Mouse (Mus musculus): Measurements from ENCODE around the gene 4930402F06Rik. TPM values are rescaled to one million over a fixed set of nuclear protein-coding genes. Genes with fewer than 3 reads are reported as not detected.

The 4930402F06Rik gene
- total RNA-seq, 1 experiment from 2014 or later, result not detected

DNA sequence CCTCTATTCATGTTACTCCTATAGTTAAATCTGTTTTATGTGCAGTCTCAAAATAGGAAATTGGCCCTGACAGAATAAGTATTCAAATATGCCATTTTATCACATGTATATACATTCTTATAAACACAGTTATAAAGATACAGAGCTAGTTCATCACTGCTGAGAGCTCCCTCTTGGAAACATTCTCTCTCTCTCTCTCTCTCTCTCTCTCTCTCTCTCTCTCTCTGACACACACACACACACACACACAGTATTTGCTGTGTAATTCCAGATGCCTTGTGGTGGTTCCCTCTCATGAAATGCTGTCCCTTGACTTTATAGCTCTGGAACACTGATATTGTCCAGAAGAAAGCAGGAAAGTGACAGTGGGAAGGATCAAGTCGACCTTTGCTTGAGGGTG, 58.9 kb downstream of the 4930402F06Rik start:
- DNase-seq, result no peak

- no peak for DNase-seq
These were observed 59.6 kb downstream of the 4930402F06Rik start for GRCm38 (mm10) chr2:35337419-35337818.

GRCm38 (mm10) chr2:35336388-35337280, 60.3 kb downstream of the 4930402F06Rik start, which contains the start of gene Stom:
TSS of gene Stom (minus strand) at chr2:35336976.
- DNase-seq, result peak; percentile 100

GRCm38 (mm10) chr2:35335620-35336019, 61.4 kb downstream of the 4930402F06Rik start:
- DNase-seq, result no peak

DNA sequence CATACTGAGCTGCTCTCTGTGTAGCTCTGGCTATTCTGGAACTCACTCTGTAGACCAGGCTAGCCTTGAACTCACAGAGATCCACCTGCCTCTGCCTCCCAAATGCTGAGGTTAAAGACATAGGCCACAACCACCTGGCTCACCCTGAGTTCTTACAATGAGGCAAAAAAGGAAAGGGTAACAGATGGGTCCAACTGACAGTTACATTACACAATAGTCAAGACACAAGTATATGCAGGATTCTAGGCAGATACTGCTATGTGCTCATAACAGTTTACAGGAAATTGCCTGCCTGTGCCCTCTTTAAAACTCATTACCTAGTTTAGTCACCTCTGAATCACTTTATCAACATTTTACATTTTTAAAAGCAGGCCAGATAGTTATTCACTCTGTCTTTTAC, 63.3 kb downstream of the 4930402F06Rik start:
- DNase-seq, result no peak

- DNase-seq, result no peak
These were observed 65.8 kb downstream of the 4930402F06Rik start for GRCm38 (mm10) chr2:35331205-35331604.

DNA sequence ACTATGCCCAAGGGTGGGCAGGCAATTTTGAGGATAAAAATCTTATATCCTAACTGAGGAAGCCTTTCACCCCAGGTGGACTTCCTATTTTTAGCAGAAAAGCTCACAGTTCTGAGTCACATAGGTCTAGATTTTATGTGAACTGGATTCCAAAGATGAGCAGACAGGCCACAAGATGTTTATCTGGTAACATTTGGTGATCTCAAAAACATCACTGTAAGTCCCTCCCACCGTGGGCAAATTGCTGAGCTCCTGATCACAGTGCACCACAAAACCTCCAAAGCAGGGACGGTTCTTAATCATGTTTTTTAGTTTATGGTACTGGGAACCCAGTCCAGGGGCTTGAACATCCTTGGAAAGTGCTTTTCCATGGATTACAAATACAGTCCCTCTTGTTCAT, 67.9 kb downstream of the 4930402F06Rik start:
- no peak for DNase-seq

DNA sequence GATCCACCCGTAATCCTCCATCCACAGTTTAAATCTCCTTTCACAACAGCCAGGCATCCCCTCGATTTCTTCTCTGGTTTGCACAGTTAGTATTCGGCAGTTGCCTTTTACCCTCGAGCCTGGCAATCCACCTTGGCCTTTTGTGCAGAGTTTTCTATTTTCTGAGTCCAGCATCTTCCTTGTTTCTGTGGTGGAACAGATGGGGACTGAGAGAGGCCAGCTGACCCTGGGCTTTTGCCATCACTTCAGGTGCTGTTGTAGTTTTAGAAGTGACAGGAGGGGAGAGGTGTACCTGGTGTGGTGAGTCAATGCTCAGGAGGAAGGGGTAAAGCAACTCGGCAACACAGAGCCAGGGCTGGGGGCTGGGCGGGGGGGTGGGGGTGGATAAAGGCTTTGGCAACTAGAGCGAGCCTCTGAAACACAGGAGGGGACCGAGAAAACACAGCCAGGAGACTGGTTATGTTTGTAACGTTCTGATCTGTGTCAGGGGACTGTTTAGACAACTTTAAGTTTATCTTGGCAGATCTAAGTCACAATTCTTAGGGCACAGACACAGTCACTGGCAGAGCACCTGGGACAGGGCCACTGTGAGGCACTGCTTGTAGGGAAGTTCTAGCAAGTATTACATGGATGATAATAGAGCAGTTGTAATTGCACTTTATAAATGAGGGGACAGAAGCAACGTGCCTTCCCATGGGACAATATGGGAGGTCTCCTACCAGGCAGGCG, 68.7 kb downstream of the 4930402F06Rik start:
- no peak for DNase-seq

DNA sequence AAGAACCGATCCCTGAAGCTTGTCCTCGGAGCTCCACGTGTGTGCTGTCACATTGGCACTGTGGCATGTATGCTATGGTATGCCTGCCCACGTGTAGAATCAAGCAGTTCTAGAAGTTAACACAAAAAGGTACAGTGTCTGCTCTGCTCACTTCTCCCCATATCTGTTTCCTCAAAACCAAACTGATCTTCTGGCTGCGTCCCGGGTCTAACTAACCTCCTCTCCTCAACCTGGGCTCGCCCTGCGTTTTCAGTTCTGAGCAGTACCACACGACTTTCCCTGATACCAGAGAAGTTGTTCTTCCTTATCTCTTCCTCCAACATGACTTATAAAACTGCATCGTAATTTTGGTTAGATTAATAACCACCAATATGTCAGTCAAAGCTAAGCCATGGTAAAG, 69.4 kb downstream of the 4930402F06Rik start:
- no peak for DNase-seq

DNA sequence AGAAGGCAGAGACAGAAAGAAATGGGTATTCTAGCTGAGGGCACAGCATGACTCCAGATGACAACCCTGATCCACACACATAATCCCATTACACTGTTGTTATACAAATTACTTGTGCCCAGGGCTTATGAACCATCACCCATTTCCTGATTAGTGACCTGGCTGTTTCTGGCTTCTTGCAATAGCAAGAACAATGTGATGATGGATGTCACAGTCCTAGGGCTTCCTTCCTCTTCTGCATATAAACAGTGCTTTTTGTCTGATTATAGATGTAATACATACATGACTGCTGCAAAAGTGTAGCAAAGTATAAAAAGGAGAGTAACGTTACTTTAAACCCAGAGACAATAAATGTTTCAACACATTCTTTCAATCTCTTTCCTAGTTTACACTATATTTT, 70.0 kb downstream of the 4930402F06Rik start:
- no peak for DNase-seq

DNA sequence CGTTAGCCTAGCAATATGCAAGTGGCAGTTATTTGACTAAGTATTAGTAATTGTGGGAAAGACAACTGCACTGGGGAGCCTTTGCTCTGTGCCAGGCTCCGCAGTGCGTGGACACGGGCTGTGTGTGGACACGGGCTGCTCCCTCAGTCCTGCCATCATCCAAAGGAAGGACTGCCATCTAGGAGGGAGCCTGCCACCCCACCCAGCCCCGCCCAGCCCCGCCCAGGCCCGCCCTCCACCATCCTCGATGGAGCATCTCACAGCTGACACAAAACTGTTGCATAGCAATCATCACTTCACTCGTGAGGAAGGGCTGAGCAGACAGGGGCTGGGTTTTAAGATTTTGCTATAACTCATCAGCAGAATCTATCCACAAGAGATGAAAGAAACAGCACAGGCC, 71.0 kb downstream of the 4930402F06Rik start:
- no peak for DNase-seq

Other genes starting within 250 kb of the 4930402F06Rik start
- 184 and 199 TPM in 2 replicates for gene Rab14, start 196.1 kb downstream of the 4930402F06Rik start, total RNA-seq (2021)
- gene Gsn, start 140.8 kb downstream of the 4930402F06Rik start, total RNA-seq (2021), result 179 and 208 TPM in 2 replicates
- gene Stom, start 60.2 kb downstream of the 4930402F06Rik start, total RNA-seq (2021), result 76.9 and 78.7 TPM in 2 replicates
- gene 4930568D16Rik, start 29.4 kb downstream of the 4930402F06Rik start, total RNA-seq (2021), result not detected in 2 replicates
- gene Ggta1, start 66.1 kb upstream of the 4930402F06Rik start, total RNA-seq (2021), result 14.3 and 16.6 TPM in 2 replicates
- 69.6 and 73.3 TPM in 2 replicates for gene Dab2ip, start 161.1 kb upstream of the 4930402F06Rik start, total RNA-seq (2021)